Mouse (Mus musculus) heart, adult 2 months (tissue): Measurements from ENCODE around the gene Kif1c.

ENCODE experiments used
- CTCF ChIP-seq: fragments of 200-600 bp; IDR thresholded peaks from 2 replicates; pipeline ENCODE4 v1.8.1; 2022; ENCODE audit warnings: antibody characterized with exemption, mild to moderate bottlenecking, moderate library complexity
- EP300 ChIP-seq: fragments of 200-500 bp; IDR thresholded peaks from 2 replicates; pipeline ENCODE4 v1.6.1; 2011; ENCODE audit warnings: low read depth, low read length, control low read depth; ENCODE audit not compliant: insufficient read depth
- POLR2A ChIP-seq: fragments of 200-500 bp; IDR thresholded peaks from 2 replicates; pipeline ENCODE4 v1.6.1; 2011; ENCODE audit warnings: mild to moderate bottlenecking, low read depth, low read length, control low read depth; ENCODE audit not compliant: insufficient read depth

DNA sequence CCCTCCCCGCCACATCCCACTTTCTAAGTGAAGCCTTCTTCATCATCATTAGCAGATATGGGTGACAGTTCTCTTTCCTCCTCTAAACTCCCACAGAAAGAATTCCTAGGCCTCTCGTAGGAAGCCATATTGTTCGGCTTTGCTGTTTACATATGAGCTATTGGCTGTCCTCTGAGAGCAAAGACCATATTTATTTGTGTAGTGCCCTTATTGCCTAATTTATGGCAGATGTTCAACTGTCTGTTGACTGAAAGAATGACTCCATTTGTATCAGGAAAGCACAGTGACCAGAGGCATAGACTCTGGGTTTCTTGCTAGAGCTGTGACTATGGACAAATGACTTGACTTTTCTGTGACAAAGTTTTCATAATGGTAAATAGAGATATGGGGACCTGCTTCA lies 41.3 kb downstream of the Kif1c start:
- no peak for TF ChIP-seq CTCF
- TF ChIP-seq POLR2A = no peak
- no peak for TF ChIP-seq EP300
